Mouse (Mus musculus): ENCODE results near the gene S100a16. TPM values are rescaled to one million over a fixed set of nuclear protein-coding genes. Genes with fewer than 3 reads are reported as not detected.

Gene S100a16
- polyA plus RNA-seq, 3 experiments from 2014 or later = not detected

DNA sequence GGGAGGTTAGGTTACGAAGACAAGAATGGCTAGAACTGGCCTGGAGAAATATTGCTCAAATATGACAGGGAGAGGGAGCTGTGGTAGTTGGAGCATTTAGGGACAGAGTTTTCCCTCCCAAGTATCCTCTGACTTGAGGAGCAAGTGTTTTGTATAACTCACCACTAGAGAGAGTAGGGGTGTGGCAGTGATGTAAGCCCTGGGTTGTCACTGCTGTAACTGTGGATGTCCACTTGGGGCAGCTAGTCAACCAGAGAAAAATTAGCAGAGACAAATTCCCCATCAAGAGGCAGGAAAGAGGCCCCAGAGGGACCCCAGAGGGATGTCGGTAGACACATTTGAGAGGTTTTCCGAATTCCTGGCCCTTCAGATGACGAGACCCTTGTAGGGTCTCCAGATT lies 11.6 kb upstream of the S100a16 start:
- no peak for ATAC-seq

DNA sequence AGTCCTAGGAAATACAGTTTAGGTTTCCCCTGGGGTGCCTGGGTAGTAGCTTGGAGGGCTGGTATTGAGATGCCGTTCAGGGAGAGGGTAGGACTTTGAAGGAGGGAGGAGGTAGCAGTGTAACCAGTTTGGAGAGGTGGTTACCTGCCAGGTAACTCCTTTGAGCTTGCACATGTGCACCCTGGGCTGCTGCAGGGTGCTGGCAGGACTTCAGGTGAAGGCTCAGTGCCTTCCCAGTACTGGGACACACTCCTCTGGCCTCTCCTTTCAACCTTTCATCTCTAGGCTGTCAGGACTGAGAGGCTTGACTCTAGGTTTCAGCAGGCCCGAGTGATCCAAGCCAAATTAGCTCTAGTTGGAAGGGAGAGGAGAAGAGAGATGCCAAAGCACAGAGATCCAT lies 11.0 kb upstream of the S100a16 start:
- ATAC-seq = no peak

- no peak for ATAC-seq
These were observed 10.5 kb upstream of the S100a16 start, which contains the start of gene S100a14 for GRCm38 (mm10) chr3:90526580-90526979. S100a14 (plus strand) TSS chr3:90526856.

GRCm38 (mm10) chr3:90527291-90527873 lies 9.7 kb upstream of the S100a16 start:
- no peak for ATAC-seq

GRCm38 (mm10) chr3:90531713-90532112 lies 5.3 kb upstream of the S100a16 start:
- ATAC-seq = no peak

- no peak for ATAC-seq
These were observed 1.6 kb upstream of the S100a16 start for GRCm38 (mm10) chr3:90535446-90535845.

DNA sequence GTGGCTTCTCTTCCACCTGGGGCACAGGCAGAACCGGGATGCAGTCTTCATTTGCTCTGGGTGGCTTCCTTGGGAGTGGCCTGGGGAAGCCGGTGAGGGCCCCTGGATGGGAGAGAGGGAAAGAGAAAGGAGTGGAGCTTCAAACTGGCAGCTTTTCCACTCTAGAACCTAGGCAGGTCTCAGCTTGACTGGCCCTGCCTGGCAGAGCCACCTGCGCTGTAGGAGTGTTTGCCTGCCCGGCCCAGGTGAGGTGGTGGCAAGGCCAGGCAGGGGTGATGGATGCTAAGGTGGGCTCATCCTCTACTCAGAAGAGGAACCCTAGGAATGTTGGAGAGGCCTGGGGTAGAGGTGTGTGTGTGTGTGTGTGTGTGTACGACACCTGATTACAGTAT lies 847 bp downstream of the S100a16 start:
- ATAC-seq = no peak

DNA sequence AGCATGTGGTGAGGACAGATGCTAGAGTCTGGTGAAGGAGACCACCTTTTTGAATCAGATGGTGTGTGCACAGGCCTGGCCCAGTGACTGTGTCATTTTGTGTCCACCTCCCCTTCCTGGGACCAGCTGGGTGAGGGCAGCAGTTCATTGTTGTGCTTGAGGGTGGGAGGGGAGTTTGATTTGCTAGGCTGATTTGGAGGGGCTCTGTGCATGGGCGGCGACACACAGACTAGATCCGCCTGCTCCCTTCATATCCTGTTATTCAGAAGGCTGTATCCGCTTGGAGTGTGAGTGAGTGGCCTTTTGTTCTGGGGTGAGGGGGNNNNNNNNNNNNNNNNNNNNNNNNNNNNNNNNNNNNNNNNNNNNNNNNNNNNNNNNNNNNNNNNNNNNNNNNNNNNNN lies 3.9 kb downstream of the S100a16 start:
- no peak for ATAC-seq

GRCm38 (mm10) chr3:90549676-90550420 lies 12.8 kb downstream of the S100a16 start:
- no peak for ATAC-seq

DNA sequence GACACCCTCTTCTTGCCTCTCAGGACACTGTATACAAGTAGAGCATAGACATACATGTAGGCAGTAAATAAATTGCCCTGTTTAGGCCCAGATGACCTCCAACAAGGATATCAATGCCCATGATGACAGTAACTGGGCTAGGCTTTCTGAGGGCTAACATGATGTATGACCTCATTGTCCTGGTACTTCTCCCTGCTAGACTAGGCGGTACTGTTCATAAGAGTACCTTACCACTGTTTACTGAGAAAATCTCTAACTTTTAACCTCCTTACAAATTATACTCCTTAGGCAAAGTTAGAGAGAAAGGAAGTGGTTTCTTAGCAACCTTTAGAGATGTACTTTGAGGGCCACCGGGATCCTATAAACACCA lies 13.4 kb downstream of the S100a16 start:
- no peak for ATAC-seq

- no peak for ATAC-seq
These were observed 15.2 kb downstream of the S100a16 start for GRCm38 (mm10) chr3:90552231-90552630.

DNA sequence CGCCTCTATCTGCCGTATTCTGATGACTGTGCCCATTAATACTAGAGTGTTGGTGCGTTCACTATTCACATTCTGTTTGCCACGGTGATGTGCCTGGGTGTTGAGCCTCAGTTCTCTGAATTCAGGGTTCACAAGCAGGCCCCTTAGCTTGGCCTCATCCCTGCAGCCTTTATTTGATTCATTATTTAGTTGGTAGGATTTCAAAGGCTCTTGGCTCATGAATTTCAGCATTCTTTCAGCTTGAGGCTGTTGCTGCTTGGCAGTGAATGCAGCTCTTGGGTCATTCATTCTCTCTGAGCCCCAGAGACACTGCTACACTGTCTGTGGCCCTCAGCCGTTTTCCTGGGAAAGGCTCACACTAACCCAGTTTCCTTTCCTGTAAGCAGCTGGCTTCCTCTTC lies 18.9 kb downstream of the S100a16 start:
- ATAC-seq = no peak

DNA sequence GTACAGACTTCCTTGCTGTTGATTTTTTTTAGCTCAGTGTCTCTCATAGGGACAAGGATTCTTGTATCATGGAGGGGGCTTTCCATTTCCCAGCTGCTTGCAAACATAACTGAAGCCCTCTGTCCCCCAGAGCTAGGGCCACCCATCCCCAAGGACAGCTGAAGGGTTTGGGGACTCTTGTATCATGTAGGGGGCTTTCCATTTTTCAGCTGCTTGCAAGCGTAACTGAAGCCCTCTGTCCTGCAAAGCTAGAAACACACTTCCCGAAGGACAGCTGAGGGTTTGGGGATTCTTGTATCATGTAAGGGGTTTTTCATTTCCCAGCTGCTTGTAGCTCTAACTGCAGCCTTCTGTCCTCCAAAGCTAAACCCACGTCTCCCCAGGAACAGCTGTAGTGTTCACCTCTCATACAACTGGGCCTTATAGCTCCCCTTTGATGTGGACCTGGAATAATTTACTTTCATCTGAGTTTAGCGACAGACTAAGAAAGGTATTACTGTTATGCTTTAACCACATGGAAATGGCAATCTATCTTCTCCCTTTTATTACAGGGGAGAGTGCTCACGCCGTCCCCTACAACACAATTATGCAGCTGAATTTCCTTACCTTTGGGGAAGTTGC lies 23.1 kb downstream of the S100a16 start, which contains the start of gene S100a3:
S100a3 (plus strand) TSS at position 571 of the 621 bp plus-strand sequence.
- ATAC-seq = no peak

DNA sequence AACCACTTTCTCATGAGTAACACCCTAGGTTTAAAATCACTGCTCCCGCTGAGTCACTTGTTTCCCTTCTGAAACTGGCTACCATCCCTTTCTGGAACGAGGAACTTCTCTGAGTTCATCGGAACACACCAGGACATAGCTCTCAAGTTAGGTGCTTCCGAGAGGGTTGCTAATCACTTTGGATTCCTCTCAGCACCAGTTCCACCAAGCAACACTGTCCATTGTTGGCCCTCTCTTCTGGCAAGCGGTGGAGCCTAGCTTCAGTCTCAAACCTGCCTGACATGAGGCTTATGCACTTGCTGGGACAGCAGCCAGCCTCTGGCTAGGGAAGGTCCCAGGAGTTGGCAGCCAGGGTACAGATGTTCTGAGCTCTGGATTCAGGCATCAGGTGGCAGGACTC lies 37.6 kb downstream of the S100a16 start:
- ATAC-seq = no peak

DNA sequence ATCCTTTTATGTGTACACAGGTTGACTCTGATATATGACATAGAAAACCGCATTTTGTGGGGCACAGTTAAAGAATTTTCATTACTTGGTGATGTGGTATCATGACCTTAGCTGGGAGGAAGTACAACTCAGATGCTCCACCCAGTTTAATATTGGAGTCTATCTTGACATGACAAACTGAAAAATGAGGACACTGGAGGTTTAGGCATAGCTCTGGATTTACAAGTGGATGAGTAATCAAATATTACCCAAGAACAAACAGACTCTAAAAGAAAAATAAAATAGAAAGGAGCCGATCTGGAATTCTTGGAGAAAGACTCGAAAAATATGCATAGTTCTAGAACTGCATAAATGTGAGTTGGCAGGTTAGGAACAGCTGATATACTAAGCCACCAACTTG lies 38.3 kb downstream of the S100a16 start:
- ATAC-seq = no peak

GRCm38 (mm10) chr3:90576351-90577001 lies 39.4 kb downstream of the S100a16 start:
- no peak for ATAC-seq

- ATAC-seq = no peak
These were observed 42.4 kb downstream of the S100a16 start for GRCm38 (mm10) chr3:90579433-90579832.

DNA sequence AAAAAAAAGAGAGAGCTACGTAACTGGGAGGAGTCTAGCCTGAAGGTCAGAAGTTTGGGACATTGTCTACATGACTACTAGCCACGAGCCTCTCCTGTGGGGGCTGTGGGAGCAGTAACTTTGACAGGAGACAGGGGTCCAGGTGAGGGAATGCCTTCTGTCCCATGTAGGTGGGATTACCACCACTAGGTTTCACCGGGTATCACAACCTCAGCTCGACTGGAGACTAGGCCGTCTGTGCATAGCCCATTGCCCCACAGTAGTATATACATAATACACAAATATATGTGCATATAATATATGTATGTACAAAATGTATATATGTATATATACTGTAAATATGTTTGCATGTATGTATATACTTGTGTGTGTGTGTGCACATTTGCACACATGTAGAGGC lies 44.1 kb downstream of the S100a16 start:
- ATAC-seq = no peak

DNA sequence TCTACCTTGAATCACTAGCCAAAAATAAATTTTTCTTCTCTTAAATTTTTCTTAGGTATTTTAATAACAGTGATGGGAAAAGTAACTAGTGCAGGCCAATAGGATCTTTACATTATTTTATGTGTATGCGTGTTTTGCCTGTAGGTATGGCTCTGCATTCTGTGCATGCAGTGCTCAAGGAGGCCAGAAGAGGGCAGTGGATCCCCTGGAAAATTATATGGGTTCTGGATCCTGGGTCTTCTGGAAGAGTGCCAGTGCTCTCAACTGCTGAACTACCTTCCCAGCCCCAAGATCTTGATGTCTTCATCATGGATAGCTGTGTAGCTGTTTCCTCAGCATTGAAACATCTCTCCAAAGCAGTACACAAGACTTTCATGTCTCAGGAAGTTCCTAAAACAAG lies 45.1 kb downstream of the S100a16 start:
- no peak for ATAC-seq

- no peak for ATAC-seq
These were observed 45.5 kb downstream of the S100a16 start for GRCm38 (mm10) chr3:90582556-90582955.

- no peak for ATAC-seq
These were observed 46.8 kb downstream of the S100a16 start for GRCm38 (mm10) chr3:90583893-90584292.

GRCm38 (mm10) chr3:90585595-90585994 lies 48.5 kb downstream of the S100a16 start:
- ATAC-seq = peak; percentile 10

- no peak for ATAC-seq
These were observed 49.1 kb downstream of the S100a16 start for GRCm38 (mm10) chr3:90586016-90586643.
